Mouse (Mus musculus) lung, adult 2 months (tissue): ENCODE results near the gene Ly6g5c.

Source experiments
- CTCF ChIP-seq: fragments of 200-500 bp; IDR thresholded peaks from 2 replicates; pipeline ENCODE4 v1.5.1; 2011; ENCODE audit warnings: mild to moderate bottlenecking, low read length, control low read depth; ENCODE audit not compliant: insufficient read depth
- POLR2A ChIP-seq: fragments of 200-500 bp; IDR thresholded peaks from 2 replicates; pipeline ENCODE4 v1.6.1; 2011; ENCODE audit warnings: low read depth, mild to moderate bottlenecking, control low read depth, low read length, borderline replicate concordance; ENCODE audit errors: extremely low read depth

DNA sequence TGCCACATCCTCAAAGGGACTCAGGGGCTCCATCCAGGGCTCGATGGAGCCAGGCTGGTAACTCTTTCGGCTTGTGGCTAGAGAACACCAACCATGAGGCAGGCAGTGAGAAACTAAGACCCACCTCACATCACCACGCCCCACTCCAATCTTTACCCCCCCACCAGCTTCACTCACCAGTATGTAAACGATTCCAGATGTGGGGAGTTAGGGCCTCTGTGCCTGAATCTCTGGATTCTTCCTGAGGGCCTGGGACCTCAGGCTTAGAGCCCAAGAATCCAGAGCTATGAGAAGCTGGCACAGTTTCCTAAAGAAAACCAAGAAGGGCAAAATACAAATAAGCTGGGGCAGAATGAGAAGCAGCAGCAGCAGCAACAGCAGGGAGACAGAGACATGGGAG is 45.9 kb downstream of the Ly6g5c start:
- TF ChIP-seq CTCF (no peak), POLR2A (no peak)
